Mouse (Mus musculus): Measurements from ENCODE around the gene Wfdc3. TPM values are rescaled to one million over a fixed set of nuclear protein-coding genes. Genes with fewer than 3 reads are reported as not detected.

The Wfdc3 gene
- polyA plus RNA-seq, 1 experiment from 2014 or later: 1.2 TPM

GRCm38 (mm10) chr2:164770279-164770678 is 24.5 kb upstream of the Wfdc3 start:
- peak overlapping the region; percentile 98 for H3K27ac ChIP-seq (replicated peaks)

GRCm38 (mm10) chr2:164769258-164770037 is 23.7 kb upstream of the Wfdc3 start, which contains the start of gene Ube2c:
Gene Ube2c (plus strand): TSS chr2:164769898.
- no peaks in the 10 kb centered on the region for H3K9me3 ChIP-seq (replicated peaks)
- 2% methylated on average over 53 of the region's 53 CpGs for WGBS
- peak within 1 kb of the TSS; percentile 98 for H3K27ac ChIP-seq (replicated peaks)
- DNase-seq (ENCODE audit: low spot score): peak; percentile 99
- peaks cover 70% of the 10 kb centered on the region for H3K36me3 ChIP-seq
- H3K4me1 ChIP-seq: peaks cover 26% of the 10 kb centered on the region
- no peaks in the 10 kb centered on the region for H3K27me3 ChIP-seq (ENCODE audit: low read depth, poor library complexity, severe bottlenecking)
- H3K4me3 ChIP-seq: peak within 1 kb of the TSS; percentile 99

More at GRCm38 (mm10) chr2:164770279-164770678, 24.5 kb upstream of the Wfdc3 start:
- H3K9me3 ChIP-seq (replicated peaks): no peaks in the 10 kb centered on the region
- peaks cover 62% of the 10 kb centered on the region for H3K36me3 ChIP-seq
- DNase-seq (ENCODE audit: low spot score): no peak
- H3K4me3 ChIP-seq: peak overlapping the region; percentile 99
- no peaks in the 10 kb centered on the region for H3K27me3 ChIP-seq (ENCODE audit: low read depth, poor library complexity, severe bottlenecking)
- whole genome bisulfite sequencing: 6% methylated on average over 15 of the region's 15 CpGs
- peaks cover 26% of the 10 kb centered on the region for H3K4me1 ChIP-seq

- no peaks in the 10 kb centered on the region for H3K9me3 ChIP-seq (replicated peaks)
- peaks cover 26% of the 10 kb centered on the region for H3K4me1 ChIP-seq
- 95% methylated on average over 15 of the region's 15 CpGs for WGBS
- peaks cover 74% of the 10 kb centered on the region for H3K36me3 ChIP-seq
- H3K27ac ChIP-seq (replicated peaks): no peak overlapping the region
- no peaks in the 10 kb centered on the region for H3K27me3 ChIP-seq (ENCODE audit: low read depth, poor library complexity, severe bottlenecking)
- no peak overlapping the region for H3K4me3 ChIP-seq
- no peak for DNase-seq (ENCODE audit: low spot score)
Measured at GRCm38 (mm10) chr2:164767812-164768540, 22.2 kb upstream of the Wfdc3 start.

GRCm38 (mm10) chr2:164765841-164766240 is 20.1 kb upstream of the Wfdc3 start:
- no peak overlapping the region for H3K27ac ChIP-seq (replicated peaks)
- no peaks in the 10 kb centered on the region for H3K9me3 ChIP-seq (replicated peaks)
- H3K36me3 ChIP-seq: peaks cover 74% of the 10 kb centered on the region
- no peaks in the 10 kb centered on the region for H3K27me3 ChIP-seq (ENCODE audit: low read depth, poor library complexity, severe bottlenecking)
- no peak for DNase-seq (ENCODE audit: low spot score)
- WGBS: 88% methylated on average over 3 of the region's 3 CpGs
- peaks cover 11% of the 10 kb centered on the region for H3K4me1 ChIP-seq
- no peak overlapping the region for H3K4me3 ChIP-seq

GRCm38 (mm10) chr2:164762593-164762992 is 16.9 kb upstream of the Wfdc3 start:
- no peak for DNase-seq (ENCODE audit: low spot score)
- WGBS: 91% methylated on average over 7 of the region's 7 CpGs
- Histone ChIP-seq H3K9me3 (replicated peaks) (no peaks in the 10 kb centered on the region), H3K4me1 (no peaks in the 10 kb centered on the region), H3K27ac (replicated peaks) (no peak overlapping the region), H3K27me3 (ENCODE audit: low read depth, poor library complexity, severe bottlenecking) (no peaks in the 10 kb centered on the region), H3K36me3 (peaks cover 95% of the 10 kb centered on the region), H3K4me3 (no peak overlapping the region)

GRCm38 (mm10) chr2:164761971-164762370 is 16.2 kb upstream of the Wfdc3 start:
- no peak for DNase-seq (ENCODE audit: low spot score)
- H3K4me1 ChIP-seq: no peaks in the 10 kb centered on the region
- peaks cover 95% of the 10 kb centered on the region for H3K36me3 ChIP-seq
- H3K27me3 ChIP-seq (ENCODE audit: low read depth, poor library complexity, severe bottlenecking): no peaks in the 10 kb centered on the region
- no peaks in the 10 kb centered on the region for H3K9me3 ChIP-seq (replicated peaks)
- H3K4me3 ChIP-seq: no peak overlapping the region
- no peak overlapping the region for H3K27ac ChIP-seq (replicated peaks)
- WGBS: 99% methylated on average over 4 of the region's 4 CpGs

GRCm38 (mm10) chr2:164761502-164761901 is 15.8 kb upstream of the Wfdc3 start:
- H3K36me3 ChIP-seq: peaks cover 95% of the 10 kb centered on the region
- no peak overlapping the region for H3K4me3 ChIP-seq
- DNase-seq (ENCODE audit: low spot score): no peak
- H3K27me3 ChIP-seq (ENCODE audit: low read depth, poor library complexity, severe bottlenecking): no peaks in the 10 kb centered on the region
- no peaks in the 10 kb centered on the region for H3K9me3 ChIP-seq (replicated peaks)
- whole genome bisulfite sequencing: 88% methylated on average over 2 of the region's 2 CpGs
- H3K4me1 ChIP-seq: no peaks in the 10 kb centered on the region
- H3K27ac ChIP-seq (replicated peaks): no peak overlapping the region

GRCm38 (mm10) chr2:164760059-164760833 is 14.5 kb upstream of the Wfdc3 start:
- H3K27me3 ChIP-seq (ENCODE audit: low read depth, poor library complexity, severe bottlenecking): no peaks in the 10 kb centered on the region
- no peak overlapping the region for H3K4me3 ChIP-seq
- 92% methylated on average over 4 of the region's 4 CpGs for WGBS
- no peak for DNase-seq (ENCODE audit: low spot score)
- no peak overlapping the region for H3K27ac ChIP-seq (replicated peaks)
- H3K36me3 ChIP-seq: peaks cover 95% of the 10 kb centered on the region
- no peaks in the 10 kb centered on the region for H3K4me1 ChIP-seq
- H3K9me3 ChIP-seq (replicated peaks): no peaks in the 10 kb centered on the region

GRCm38 (mm10) chr2:164758692-164759091 is 13.0 kb upstream of the Wfdc3 start:
- WGBS: 74% methylated on average over 1 of the region's 1 CpGs
- DNase-seq (ENCODE audit: low spot score): no peak
- H3K36me3 ChIP-seq: peaks cover 100% of the 10 kb centered on the region

GRCm38 (mm10) chr2:164757841-164758240 is 12.1 kb upstream of the Wfdc3 start:
- Histone ChIP-seq H3K27ac (replicated peaks) (no peak overlapping the region), H3K4me3 (no peak overlapping the region), H3K36me3 (peaks cover 100% of the 10 kb centered on the region), H3K9me3 (replicated peaks) (no peaks in the 10 kb centered on the region), H3K27me3 (ENCODE audit: low read depth, poor library complexity, severe bottlenecking) (no peaks in the 10 kb centered on the region), H3K4me1 (no peaks in the 10 kb centered on the region)
- 96% methylated on average over 8 of the region's 11 CpGs for WGBS
- DNase-seq (ENCODE audit: low spot score): no peak

More at GRCm38 (mm10) chr2:164758692-164759091, 13.0 kb upstream of the Wfdc3 start:
- Histone ChIP-seq H3K27me3 (ENCODE audit: low read depth, poor library complexity, severe bottlenecking) (no peaks in the 10 kb centered on the region), H3K27ac (replicated peaks) (no peak overlapping the region), H3K4me1 (no peaks in the 10 kb centered on the region), H3K4me3 (no peak overlapping the region), H3K9me3 (replicated peaks) (no peaks in the 10 kb centered on the region)

- no peaks in the 10 kb centered on the region for H3K4me1 ChIP-seq
- DNase-seq (ENCODE audit: low spot score): no peak
- H3K4me3 ChIP-seq: no peak overlapping the region
- H3K36me3 ChIP-seq: peaks cover 100% of the 10 kb centered on the region
- no peaks in the 10 kb centered on the region for H3K27me3 ChIP-seq (ENCODE audit: low read depth, poor library complexity, severe bottlenecking)
- H3K27ac ChIP-seq (replicated peaks): no peak overlapping the region
- H3K9me3 ChIP-seq (replicated peaks): no peaks in the 10 kb centered on the region
- 97% methylated on average over 2 of the region's 2 CpGs for WGBS
Measured at GRCm38 (mm10) chr2:164754800-164755199, 9.1 kb upstream of the Wfdc3 start.

- Histone ChIP-seq H3K27ac (replicated peaks) (no peak overlapping the region), H3K9me3 (replicated peaks) (no peaks in the 10 kb centered on the region), H3K36me3 (peaks cover 100% of the 10 kb centered on the region), H3K4me1 (no peaks in the 10 kb centered on the region), H3K27me3 (ENCODE audit: low read depth, poor library complexity, severe bottlenecking) (no peaks in the 10 kb centered on the region), H3K4me3 (no peak overlapping the region)
- WGBS: 93% methylated on average over 11 of the region's 11 CpGs
- no peak for DNase-seq (ENCODE audit: low spot score)
Measured at GRCm38 (mm10) chr2:164754105-164754504, 8.4 kb upstream of the Wfdc3 start.

All from midbrain, embryonic 10.5 days (tissue).